Mouse (Mus musculus) embryo, embryonic 9.5 days (tissue): ENCODE results near the gene Gm14548.
"Not testable (repeated sequence)": the region's sequence is repeated elsewhere in the genome, so short reads cannot be mapped to it uniquely, and the experiment has no call there.

Experiments
- DNase-seq: peaks from one replicate; pipeline ENCODE4 v3.0.0-alpha.2; 2017; ENCODE audit errors: extremely low spot score

The Gm14548 gene

GRCm38 (mm10) chr7:3898036-3898590 is at the start of gene Gm14548:
Gene Gm14548, minus strand, starts transcription at chr7:3898120.
- DNase-seq, result not testable (repeated sequence)

- DNase-seq, result no peak
Observed at GRCm38 (mm10) chr7:3946117-3946516, 48.2 kb upstream of the Gm14548 start.

- no peak for DNase-seq
Observed at GRCm38 (mm10) chr7:3940915-3941314, 43.0 kb upstream of the Gm14548 start.

GRCm38 (mm10) chr7:3939866-3940525 is 42.1 kb upstream of the Gm14548 start:
- DNase-seq, result no peak

GRCm38 (mm10) chr7:3935473-3935872 is 37.6 kb upstream of the Gm14548 start:
- not testable (repeated sequence) for DNase-seq

- not testable (repeated sequence) for DNase-seq
Observed at GRCm38 (mm10) chr7:3915387-3915786, 17.5 kb upstream of the Gm14548 start, which contains the start of gene Lilra6. Gene Lilra6, minus strand, starts transcription at chr7:3915503.

GRCm38 (mm10) chr7:3903704-3904103 is 5.8 kb upstream of the Gm14548 start:
- DNase-seq, result no peak

GRCm38 (mm10) chr7:3875032-3875431 is 22.9 kb downstream of the Gm14548 start:
- DNase-seq, result not testable (repeated sequence)

- DNase-seq, result not testable (repeated sequence)
Observed at GRCm38 (mm10) chr7:3844951-3845350, 53.0 kb downstream of the Gm14548 start, which contains the start of gene Pira2. Gene Pira2, minus strand, starts transcription at chr7:3845051.

- not testable (repeated sequence) for DNase-seq
Observed at GRCm38 (mm10) chr7:3837854-3838253, 60.1 kb downstream of the Gm14548 start.
